Mouse (Mus musculus) frontal cortex, postnatal 10 days (tissue): ENCODE measurements at regions not wholly inside any gene's neighbourhood (a gene's known extent, or its start where the extent isn't known, plus 50 kb on each side); places are given as distances from the start of the nearest gene placed in this dataset.

Source experiments
- DNase-seq, 2 experiments: peaks; one replicate each; pipeline ENCODE4 v3.0.0; 2022; ENCODE audit warnings: low spot score in 2 of 2, mixed read lengths in 1 of 2

DNA sequence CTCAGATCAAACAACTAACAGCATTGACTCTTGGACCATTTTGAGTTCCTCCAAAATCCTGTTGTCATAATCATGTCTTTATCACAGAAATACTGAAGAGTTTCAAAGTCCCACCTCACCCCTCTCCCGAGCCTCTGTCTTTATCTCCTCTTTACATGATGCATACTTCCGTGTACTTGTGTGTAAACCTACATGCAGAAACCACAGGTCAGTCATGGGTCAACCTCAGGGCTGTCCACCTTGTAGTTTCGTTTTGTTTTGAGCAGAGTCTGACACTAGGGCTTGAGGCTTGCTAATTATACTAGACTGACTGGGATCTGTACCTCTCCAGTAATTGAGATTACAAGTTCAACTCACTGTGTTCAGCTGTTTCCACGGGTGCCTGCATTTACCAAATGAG is 348.4 kb upstream of the Acvr2a start:
- DNase-seq: no peak

DNA sequence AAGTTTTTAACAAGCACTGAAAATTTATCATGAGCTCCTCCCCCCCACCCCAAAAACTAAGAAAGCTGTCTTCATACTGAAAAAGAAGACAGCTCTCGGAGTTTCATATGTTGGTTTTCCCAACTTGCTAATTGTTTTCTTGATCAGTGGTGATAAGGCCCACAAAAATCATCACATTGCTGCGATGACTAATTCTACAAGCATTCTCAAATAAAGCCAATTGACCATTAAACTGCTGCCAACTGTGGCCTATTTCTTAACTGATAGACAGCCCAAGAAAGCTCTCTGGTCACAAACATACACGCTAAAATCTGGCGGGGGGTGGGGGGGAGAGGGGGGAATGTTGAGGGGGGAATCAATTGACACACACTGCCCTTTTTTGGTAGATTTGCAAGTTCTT is 345.0 kb upstream of the Acvr2a start:
- no peak for DNase-seq

DNA sequence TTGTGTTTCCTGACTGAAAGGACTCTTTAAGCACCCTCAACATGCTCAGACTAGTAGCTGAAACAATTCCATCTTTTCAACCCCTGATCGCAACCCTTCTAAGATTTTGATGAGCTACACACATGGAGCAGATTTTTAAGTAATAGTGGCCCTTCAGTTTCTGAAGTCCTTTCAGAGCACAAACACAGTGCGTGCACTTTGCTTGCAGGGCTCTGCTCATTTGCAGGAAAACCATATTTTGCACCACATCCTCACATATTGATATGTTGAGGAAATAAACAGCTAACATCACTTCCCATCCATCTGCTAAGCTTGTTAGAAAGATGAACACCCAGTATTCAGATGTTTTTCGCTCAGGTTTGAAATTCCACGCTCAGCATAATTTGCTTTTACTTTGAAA is 344.6 kb upstream of the Acvr2a start:
- DNase-seq: no peak

DNA sequence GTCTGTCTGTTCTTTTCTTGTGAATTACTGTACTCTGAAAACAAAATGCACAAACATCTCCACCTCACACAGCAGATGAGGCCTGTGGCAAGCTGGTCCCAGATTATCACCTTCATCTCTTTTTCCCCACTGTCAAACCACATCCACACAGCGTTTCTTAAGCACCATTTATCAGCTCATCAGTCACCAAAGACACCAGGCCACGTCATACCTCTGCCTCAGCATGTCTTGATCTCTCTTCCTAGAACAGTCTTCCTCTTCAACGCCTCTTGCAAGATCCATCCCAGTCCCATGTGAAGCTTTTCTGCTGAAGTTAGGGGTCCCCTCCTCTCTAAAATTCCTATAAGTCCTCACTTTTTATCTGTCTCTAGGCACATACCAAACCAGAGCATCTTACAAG is 340.8 kb upstream of the Acvr2a start:
- DNase-seq: no peak

DNA sequence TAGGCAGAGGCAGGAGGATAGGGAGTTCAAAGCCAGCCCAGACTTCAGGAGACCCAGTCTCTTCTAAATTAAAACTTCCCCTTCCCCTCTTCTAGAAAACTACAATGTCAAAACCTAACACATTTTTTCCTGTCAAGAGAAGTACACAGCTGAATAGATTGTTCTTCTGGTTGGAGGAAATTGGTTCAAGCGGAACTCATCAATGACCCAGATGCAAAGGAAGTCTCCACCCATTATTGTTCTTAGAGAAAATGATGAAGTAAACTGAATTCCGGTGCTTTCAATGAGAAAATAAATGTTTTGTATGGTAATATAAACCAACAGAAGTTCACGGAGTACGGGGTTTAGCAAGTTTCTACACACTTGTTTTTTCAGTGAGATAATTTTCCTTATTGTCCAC is 339.3 kb upstream of the Acvr2a start:
- DNase-seq: no peak

DNA sequence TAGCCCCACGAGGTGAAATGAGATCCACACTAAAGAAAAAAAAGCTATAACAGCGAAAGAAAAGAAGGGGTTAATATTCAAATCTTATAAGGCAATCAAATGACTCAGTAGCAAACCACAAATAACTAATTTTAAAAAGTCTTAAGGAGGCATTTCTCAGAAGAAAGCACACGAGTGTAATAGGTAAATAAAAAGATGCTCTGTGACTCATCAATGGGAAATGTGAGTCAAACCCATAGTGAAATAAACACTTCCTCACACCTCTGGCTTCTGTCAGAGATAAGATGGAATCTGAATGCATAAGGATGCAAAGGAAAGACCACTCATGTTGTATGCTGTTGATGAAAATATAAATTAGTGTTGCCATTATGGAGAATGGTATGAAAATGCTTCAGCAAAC is 337.1 kb upstream of the Acvr2a start:
- DNase-seq: no peak

DNA sequence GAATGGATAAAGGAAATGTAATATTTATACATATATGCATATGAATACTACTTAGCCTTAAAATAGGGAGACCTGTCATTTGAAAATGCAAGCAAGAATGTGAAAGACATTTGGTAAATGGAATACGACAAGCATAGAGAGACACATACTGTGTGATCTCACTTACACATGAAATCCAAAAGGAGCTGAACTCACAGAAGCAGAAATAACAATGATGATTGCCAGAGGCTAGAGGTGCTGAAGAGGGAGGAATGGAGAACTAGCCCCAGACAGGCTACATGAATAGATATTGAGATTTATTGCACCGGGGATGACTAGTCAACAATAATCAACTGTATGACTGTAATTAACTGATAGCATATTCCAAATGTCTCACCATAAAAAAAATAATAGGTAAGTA is 336.6 kb upstream of the Acvr2a start:
- DNase-seq: no peak

DNA sequence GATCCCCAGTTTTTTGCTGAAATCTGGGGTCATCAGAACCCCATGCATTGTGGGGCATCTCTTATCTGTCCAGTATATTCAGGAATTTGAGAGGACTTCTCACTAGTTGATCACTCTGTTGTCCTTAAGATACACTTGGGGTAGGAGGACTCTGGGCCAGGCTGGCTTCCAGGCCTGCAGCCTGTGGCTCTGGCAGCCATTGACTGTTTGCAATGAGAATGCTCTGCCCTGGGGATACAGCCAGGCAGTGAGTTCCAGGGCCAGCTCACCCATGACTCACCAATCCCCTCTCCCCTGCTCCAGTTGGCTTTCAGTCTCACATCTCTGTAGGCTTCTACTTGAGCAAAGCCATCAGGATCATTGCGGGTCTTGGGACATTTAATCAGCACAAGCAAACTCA is 334.3 kb upstream of the Acvr2a start:
- DNase-seq: no peak

DNA sequence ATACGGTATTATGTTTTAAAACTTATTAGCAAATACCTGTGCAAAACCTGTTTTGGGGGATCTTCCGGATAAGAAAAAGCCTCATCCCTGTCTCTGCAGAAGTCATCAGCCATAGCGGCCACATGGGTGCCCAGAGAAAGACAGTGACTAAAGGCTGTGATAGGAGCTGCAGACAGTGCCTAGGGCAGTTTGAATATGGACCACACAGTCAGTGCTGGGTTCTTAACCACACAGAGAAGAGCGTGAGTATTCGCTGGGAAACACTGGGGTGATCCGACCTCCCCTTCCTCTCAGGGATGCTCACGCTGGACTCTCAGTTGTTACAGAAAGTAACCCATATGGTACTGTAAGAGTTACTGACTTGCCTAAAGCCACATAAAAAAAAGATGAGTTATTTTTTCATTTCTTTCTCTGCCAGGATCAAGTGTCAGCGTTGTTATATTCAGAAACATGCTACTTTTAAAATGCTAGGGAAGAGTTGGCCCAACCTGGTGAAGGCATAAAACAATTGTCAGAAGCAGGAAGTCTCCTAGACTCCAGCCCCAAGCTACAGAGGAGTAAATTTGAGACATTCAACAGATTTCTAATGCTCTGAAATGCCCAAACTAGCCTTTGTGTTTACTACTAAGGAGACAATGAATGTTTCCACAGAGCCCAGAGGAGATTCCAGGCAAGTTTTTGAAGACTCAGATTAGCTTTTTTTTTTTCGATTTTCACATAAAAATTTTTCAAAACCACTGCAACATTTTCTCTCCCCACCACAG is 333.3 kb upstream of the Acvr2a start:
- no peak for DNase-seq

DNA sequence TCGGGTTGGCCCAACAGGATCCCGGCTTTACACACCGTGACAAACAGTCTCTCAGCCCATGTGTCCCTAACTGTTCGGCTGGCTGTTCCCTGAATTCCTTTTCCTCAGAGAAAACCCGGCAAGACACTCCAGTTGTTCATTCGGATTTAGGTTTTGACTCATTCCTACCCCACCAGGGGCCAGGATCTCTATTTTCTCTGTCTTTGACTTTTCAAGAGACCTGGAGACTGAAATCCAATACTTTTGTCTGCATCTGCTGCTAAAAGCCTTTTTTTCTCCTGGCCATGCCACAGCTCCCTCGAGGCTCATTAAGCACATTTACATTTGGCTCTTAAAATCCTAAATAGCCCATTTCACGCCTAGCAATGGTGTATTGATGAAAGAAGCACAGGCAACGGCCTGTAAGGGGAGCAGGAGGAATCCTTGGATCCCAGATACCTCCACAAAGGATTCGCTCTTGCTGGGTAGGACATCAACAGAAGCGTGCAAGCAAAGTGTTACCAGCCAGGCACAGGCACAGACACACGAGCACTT is 332.6 kb upstream of the Acvr2a start:
- no peak for DNase-seq

DNA sequence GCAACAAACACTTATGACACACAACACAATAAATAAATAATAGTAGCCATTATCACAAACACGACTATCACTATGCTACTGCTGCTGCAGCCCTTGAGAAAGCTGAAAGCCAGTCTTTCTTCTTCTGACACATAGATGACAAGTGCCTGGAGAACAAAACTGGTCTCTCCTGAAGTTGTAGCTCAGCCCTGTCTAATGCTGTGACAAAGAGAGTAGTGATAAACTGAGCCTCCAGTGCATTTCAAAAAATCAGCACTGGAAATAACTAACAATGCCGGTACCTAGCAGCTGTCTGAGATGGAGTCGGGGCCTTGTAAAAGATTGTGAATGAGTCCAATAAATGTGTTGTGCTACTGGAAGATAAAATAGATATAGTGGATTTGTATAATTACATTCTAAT is 320.3 kb upstream of the Acvr2a start:
- no peak for DNase-seq

DNA sequence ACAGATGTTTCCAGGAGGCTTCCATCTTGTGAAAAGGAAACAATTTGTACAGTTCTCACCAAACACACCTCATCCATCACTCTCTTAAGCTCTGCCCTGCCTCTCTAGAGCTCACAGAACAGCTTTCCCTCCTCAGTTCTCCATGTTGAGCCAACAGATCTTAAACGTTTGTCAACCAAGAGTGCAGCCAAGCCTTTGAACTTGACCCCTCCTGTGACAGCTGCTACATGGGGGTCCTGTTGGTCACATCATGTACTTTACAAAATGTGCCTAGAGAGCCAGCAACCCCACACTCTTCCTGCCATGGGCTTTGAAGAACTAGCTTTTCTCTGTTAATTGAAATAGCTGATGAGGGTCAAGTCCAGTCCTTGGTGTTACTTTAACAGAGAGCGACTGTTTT is 319.8 kb upstream of the Acvr2a start:
- no peak for DNase-seq

DNA sequence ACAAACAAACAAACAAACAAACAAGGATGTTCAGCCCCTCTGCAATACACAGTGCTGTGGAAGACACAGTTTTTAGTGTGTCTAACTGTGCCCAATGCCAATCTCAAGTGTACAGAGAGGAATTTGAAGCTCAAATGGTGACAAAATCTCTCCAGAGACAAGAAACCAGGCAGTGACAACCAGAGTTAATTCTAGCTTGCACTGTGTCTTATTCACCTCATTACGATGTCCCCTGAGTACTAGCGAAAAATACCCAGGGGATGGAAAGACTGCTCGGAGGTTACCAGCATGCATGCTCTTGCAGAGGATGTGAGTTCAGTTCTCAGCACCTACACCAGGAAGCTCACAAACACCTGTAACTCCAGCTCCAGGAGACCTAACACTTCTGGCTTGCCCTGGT is 319.3 kb upstream of the Acvr2a start:
- DNase-seq: no peak

DNA sequence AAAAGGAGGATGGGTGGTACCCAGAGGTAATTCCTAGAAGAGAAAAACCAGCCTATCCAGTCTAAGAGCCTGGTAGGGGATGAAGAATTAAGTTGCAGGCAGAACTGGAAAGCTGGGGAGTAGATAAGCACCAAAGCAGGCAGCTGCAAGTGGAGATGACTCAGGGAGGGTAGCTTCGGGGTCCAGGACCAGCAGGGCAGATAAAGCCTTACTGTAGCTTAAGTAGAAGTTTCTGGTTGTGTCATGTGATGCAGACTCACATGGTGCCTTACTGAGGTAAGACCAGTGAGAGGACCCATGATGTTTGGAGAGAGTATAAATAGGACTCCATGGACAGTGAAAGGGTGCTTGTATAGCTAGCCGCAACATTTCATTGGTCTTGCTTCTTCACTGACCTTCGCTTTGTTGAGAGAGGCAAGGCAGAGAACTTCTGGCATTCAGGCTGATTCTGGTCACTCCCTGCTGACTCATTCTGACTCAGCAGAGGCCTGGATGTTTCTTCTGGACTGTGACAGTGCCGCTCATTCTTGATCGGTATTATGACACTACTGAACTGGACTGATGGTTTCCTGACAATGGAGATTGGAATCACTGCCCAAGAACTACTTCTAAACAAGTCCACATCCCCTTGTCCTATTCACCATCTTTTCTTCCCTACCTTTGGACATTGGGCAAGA is 315.7 kb upstream of the Acvr2a start:
- no peak for DNase-seq

DNA sequence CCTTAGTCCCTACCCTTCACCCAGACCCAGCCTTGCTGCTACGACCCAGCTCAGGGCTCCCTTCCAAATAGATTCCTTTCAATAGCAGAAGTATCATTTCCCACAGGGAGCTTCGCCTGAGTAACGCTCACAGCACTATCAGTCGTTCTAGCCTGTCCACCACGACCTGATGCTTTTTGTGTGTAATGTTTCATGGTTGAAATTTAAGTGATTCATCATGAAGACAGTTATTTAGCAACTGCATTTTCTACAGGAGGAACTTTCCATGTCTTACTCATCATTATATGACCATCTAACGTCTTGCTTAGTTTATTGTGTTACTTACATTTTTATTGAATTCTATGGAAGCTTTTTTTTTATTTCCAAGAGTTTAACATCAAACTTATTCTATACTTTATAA is 314.5 kb upstream of the Acvr2a start:
- no peak for DNase-seq

DNA sequence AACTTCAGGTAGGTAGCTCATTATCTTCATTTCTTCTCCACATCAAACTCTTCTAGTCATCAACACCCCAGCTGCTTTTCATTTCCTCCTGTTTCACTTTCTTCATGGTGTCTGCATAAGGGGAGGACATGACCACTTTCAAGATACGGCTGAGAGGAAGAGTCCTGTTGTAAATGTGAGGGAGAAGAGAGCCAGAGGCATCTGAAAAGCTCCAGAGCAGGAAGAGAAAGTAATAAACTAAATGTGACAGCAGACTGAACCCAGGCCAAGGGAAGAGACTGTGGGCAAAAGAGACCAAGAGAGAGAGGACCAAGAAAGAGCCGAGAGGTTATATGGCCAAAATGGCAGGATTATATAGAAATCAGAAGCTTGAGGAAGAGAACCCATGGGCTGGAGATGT is 312.5 kb upstream of the Acvr2a start:
- DNase-seq: no peak

DNA sequence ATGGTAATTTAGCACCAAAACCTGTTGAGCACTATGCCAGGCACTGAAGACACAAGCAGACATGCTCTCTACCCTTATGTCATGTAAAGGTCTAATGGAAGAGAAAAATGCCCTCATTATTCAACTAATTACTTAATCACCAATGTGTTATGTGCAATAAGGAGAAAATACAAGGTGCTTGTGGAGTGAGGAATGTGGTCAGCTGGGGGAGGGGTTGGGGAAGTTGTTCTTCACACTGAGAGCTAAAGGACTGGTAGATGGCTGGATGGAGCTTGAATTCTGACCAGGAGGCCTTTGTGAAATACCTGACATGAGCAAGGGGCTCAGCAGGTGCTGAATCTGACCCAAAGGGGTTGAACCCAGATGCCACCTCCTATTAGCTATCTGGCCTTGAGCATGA is 300.1 kb upstream of the Acvr2a start:
- DNase-seq: no peak

DNA sequence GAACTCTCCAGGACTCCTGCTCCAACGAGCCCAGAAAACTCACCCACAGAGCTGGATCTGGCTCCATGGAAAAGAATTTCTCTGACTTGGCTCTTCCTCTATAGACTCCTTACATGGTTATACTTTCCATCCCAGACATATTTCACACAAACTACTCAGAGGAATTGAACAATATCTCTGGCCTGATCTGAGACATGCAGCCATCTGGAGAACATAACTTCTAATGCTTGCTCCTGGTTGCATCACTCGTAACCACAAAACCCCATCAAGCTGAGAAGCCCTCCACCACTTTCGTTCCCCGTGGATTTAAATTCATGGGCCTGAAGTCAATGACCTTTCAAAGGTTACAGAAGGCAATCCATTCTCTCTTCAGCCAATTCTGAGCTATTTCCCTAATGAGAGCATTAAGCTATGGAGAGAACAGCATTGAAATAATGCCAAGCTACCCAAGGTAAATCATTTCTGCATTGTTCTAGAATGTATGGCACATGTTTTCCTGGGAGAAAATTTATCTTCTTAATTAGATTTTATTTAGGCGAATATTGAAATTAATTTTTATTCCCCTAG is 294.0 kb upstream of the Acvr2a start:
- no peak for DNase-seq

DNA sequence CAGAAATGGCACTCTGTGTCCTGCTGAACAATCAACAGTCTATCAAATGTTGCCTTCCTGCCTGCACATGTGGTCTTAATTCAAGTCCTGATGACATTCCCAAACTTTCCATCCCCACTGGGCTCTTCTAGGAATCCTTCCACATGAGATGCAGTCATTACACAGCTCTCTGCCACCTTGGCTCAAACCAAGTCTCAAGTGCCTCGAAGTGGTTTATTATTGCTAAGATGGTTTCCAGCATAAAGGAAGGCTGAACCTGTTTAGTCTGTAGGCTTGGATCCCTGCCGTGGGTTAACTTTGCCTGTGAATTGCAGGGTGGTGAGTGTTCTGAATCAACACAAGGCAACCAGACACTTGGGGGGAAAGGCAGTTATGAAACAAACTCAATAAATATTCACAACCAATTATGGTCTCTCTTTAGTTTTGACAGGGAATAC is 293.4 kb upstream of the Acvr2a start:
- DNase-seq: no peak

DNA sequence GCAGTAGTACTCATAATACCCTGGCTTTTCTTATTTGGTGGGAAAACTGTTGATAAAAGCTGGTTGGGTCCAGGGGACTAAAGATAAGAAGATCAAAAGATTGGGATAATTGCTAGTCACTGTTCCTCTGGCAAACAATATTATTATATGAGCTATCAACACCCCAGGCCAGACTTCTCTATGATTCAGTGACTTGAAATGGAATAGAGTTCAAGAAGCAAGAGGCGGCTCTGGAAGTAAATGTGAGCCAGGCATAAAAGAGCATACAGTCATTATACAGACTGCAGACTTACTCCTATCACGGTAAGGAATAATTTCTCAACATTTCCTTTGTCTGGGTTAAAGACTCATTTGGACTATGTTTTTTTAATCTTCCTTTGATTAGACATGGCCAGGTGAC is 278.5 kb upstream of the Acvr2a start:
- no peak for DNase-seq

DNA sequence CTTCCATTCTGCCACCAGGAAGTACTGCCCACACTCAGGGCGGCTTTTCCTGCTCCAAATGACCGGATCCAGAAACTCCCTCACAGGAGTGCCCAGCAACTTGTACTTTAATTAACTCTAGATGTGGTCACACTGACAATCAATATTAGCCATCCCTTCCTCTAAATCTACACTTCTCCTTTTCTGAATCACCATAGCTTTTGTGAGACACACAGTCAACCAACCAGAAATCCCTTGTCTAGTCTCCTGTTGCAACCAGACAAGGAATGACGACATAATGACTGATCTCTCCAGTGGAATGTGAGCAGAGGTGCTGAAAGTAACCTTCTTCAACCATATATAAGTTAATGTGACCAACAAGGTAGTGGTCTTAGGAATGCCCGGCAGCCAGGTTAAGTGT is 277.0 kb upstream of the Acvr2a start:
- no peak for DNase-seq

DNA sequence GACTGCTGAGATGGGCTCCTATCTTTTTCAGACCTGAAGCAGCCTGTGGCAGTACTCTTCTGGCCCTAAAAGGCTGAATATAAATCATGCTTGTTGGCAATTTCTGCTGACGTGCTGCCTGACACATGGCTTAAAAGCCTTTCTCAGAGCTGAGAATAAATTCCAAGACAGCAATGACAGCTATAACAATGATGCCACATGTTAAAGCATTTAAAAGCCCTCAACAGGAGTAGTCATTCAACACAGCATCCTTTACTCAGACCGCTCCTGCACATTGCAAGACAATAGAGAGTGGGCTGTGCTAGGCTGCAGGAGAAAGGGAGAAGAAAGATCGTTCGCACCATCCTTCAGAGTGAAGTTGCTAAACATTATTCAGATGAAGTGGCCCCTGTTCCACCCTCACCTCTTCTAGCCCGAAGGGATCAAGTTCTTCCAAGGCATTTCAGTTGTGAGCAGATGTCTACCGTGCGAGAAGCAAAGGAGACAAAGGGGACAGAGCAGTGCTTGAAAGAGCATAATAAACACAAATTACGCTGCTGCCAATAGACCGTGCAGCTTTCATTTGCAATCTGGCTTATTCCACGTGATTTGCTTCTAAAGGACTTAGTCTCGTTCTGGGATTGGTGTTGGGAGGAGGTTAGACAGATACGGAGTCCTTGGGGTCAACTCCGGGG is 275.1 kb upstream of the Acvr2a start:
- no peak for DNase-seq
